Mouse (Mus musculus) left cerebral cortex, postnatal 10 days (tissue): ENCODE data around the gene Slc38a2. TPM values are rescaled to one million over a fixed set of nuclear protein-coding genes. Genes with fewer than 3 reads are reported as not detected.

ENCODE experiments used
- DNase-seq, 2 experiments: peaks; one replicate each; pipeline ENCODE4 v3.0.0; 2021 to 2022; ENCODE audit warnings: low spot score in 2 of 2, mixed read lengths in 1 of 2; ENCODE audit errors: extremely low spot score in 1 of 2
- intact Hi-C: fragments of 180-260 bp; cut with DNase I; formaldehyde crosslinking; loops from one replicate; pipeline ENCODE4 v1.15.1; 2025
- total RNA-seq, 2 experiments: library from RNA; stranded (reverse); gene quantifications; 2 replicates each; pipeline ENCODE4 v1.2.3; 2021

Slc38a2 gene
- total RNA-seq, 2 experiments from 2014 or later = 69.3 to 72.2 TPM

- peak in 1 of 2 experiments; percentile 84 for DNase-seq
- intact Hi-C loops = no loop called here
Measured at GRCm38 (mm10) chr15:96684132-96684830, 15.2 kb downstream of the Slc38a2 start.

GRCm38 (mm10) chr15:96678871-96679773 is 20.4 kb downstream of the Slc38a2 start:
- intact Hi-C loops = no loop called here
- no peak for DNase-seq

GRCm38 (mm10) chr15:96676518-96676917 is 23.0 kb downstream of the Slc38a2 start:
- no peak for DNase-seq
- intact Hi-C loops = no loop called here

- no peak for DNase-seq
- intact Hi-C loops = no loop called here
Measured at GRCm38 (mm10) chr15:96675744-96676143, 23.8 kb downstream of the Slc38a2 start.

- no peak for DNase-seq
- intact Hi-C loops = no loop called here
Measured at GRCm38 (mm10) chr15:96675055-96675454, 24.5 kb downstream of the Slc38a2 start.

- DNase-seq = no peak
- intact Hi-C loops = no loop called here
Measured at GRCm38 (mm10) chr15:96674089-96674488, 25.4 kb downstream of the Slc38a2 start.

- DNase-seq = no peak
- intact Hi-C loops = loop anchor here (5.0 kb wide), 1 partner anchor 117 kb away; no protein-coding TSS in a partner anchor
Measured at GRCm38 (mm10) chr15:96669721-96670120, 29.8 kb downstream of the Slc38a2 start.

GRCm38 (mm10) chr15:96666663-96667062 is 32.9 kb downstream of the Slc38a2 start:
- peak; percentile 46 to 58 for DNase-seq
- intact Hi-C loops = loop anchor here (5.0 kb wide), 1 partner anchor 114 kb away; no protein-coding TSS in a partner anchor

GRCm38 (mm10) chr15:96665889-96666288 is 33.6 kb downstream of the Slc38a2 start:
- DNase-seq = peak; percentile 52 to 68
- intact Hi-C loops = loop anchor here (5.0 kb wide), 1 partner anchor 114 kb away; no protein-coding TSS in a partner anchor

GRCm38 (mm10) chr15:96660590-96661141 is 38.9 kb downstream of the Slc38a2 start:
- intact Hi-C loops = no loop called here
- DNase-seq = no peak

GRCm38 (mm10) chr15:96658275-96658602 is 41.3 kb downstream of the Slc38a2 start:
- no peak for DNase-seq
- intact Hi-C loops = no loop called here

GRCm38 (mm10) chr15:96657576-96658274 is 41.8 kb downstream of the Slc38a2 start:
- intact Hi-C loops = no loop called here
- no peak for DNase-seq

- intact Hi-C loops = no loop called here
- no peak for DNase-seq
Measured at GRCm38 (mm10) chr15:96655514-96655913, 44.0 kb downstream of the Slc38a2 start.

GRCm38 (mm10) chr15:96654714-96655113 is 44.8 kb downstream of the Slc38a2 start:
- DNase-seq = no peak
- intact Hi-C loops = no loop called here

- intact Hi-C loops = no loop called here
- DNase-seq = no peak
Measured at GRCm38 (mm10) chr15:96653011-96653410, 46.5 kb downstream of the Slc38a2 start.

- intact Hi-C loops = no loop called here
Measured at GRCm38 (mm10) chr15:96652531-96652930, 47.0 kb downstream of the Slc38a2 start.

GRCm38 (mm10) chr15:96647376-96647775 is 52.2 kb downstream of the Slc38a2 start:
- DNase-seq = no peak
- intact Hi-C loops = no loop called here

More at GRCm38 (mm10) chr15:96652531-96652930, 47.0 kb downstream of the Slc38a2 start:
- no peak for DNase-seq

GRCm38 (mm10) chr15:96642436-96643405 is 56.8 kb downstream of the Slc38a2 start, which contains the start of gene Slc38a1:
Slc38a1 (minus strand) TSS chr15:96642913.
- DNase-seq = peak; percentile 51 to 71
- intact Hi-C loops = no loop called here
